Mouse (Mus musculus) intestine, postnatal 0 days (tissue): ENCODE measurements around the gene Anapc1. TPM values are rescaled to one million over a fixed set of nuclear protein-coding genes. Genes with fewer than 3 reads are reported as not detected.
A peak's percentile ranks its signal among the peaks of the same experiment; 100 is the strongest.
"Not testable (repeated sequence)": the region's sequence is repeated elsewhere in the genome, so short reads cannot be mapped to it uniquely, and the experiment has no call there.

Experiments
- ATAC-seq: fragments of 200-750 bp; cut with Nextera tagmentation; 2 replicates; pipeline ENCODE4 v1.8.0; 2017; ENCODE audit warnings: mild to moderate bottlenecking, moderate TSS enrichment, moderate library complexity
- H3K27ac ChIP-seq: fragments of 300-500 bp; sonication (generic); 2 replicates; pipeline ENCODE4 v1.5.1; 2014; ENCODE audit warnings: mild to moderate bottlenecking, low read depth, low read length, moderate library complexity
- H3K27me3 ChIP-seq: fragments of 300-500 bp; sonication (generic); replicated peaks from 2 replicates; pipeline ENCODE4 v1.6.1; 2014; ENCODE audit warnings: low read length, mixed read lengths; ENCODE audit not compliant: control insufficient read depth, insufficient read depth
- H3K36me3 ChIP-seq: fragments of 300-500 bp; sonication (generic); 2 replicates; pipeline ENCODE4 v1.6.1; 2014; ENCODE audit warnings: mild to moderate bottlenecking, moderate library complexity; ENCODE audit not compliant: control insufficient read depth, insufficient read depth
- H3K4me1 ChIP-seq: fragments of 300-500 bp; sonication (generic); replicated peaks from 2 replicates; pipeline ENCODE4 v1.6.1; 2014; ENCODE audit warnings: antibody characterized with exemption, low read length, mixed read lengths; ENCODE audit not compliant: control insufficient read depth, insufficient read depth
- H3K4me2 ChIP-seq: fragments of 300-500 bp; sonication (generic); replicated peaks from 2 replicates; pipeline ENCODE4 v1.6.1; 2014; ENCODE audit warnings: low read depth, mild to moderate bottlenecking, moderate library complexity
- H3K4me3 ChIP-seq: fragments of 300-500 bp; sonication (generic); 2 replicates; pipeline ENCODE4 v1.5.1; 2014; ENCODE audit warnings: low read depth, low read length
- H3K9ac ChIP-seq: fragments of 300-500 bp; sonication (generic); 2 replicates; pipeline ENCODE4 v1.6.1; 2014; ENCODE audit warnings: mild to moderate bottlenecking, low read depth, low read length
- H3K9me3 ChIP-seq: fragments of 300-500 bp; sonication (generic); 2 replicates; pipeline ENCODE4 v1.6.1; 2016; ENCODE audit warnings: mixed run types; ENCODE audit not compliant: control insufficient read depth
- CTCF ChIP-seq: sonication (generic); IDR thresholded peaks from 2 replicates; pipeline ENCODE4 v1.5.1; 2016; ENCODE audit warnings: low read depth, mild to moderate bottlenecking, control low read depth, antibody characterized with exemption, moderate library complexity
- WGBS: fragments of 180-500 bp; shearing (Covaris S2); extraction: QIAGEN DNeasy Blood & Tissue Kit; methylation state at CpG from one replicate; pipeline ENCODE4 v1.1.7; 2014; 5-methylcytosine and 5-hydroxymethylcytosine counted together
- polyA plus RNA-seq: library from polyadenylated mRNA; unstranded; fragments of >200 nt; fragmentation: Nextera tagmentation; extraction: Ambion mirVana; gene quantifications from 2 replicates; pipeline ENCODE4 v1.2.1, GENCODE M21; 2015

The Anapc1 gene
- polyA plus RNA-seq, 1 experiment from 2014 or later = 14.0 TPM

DNA sequence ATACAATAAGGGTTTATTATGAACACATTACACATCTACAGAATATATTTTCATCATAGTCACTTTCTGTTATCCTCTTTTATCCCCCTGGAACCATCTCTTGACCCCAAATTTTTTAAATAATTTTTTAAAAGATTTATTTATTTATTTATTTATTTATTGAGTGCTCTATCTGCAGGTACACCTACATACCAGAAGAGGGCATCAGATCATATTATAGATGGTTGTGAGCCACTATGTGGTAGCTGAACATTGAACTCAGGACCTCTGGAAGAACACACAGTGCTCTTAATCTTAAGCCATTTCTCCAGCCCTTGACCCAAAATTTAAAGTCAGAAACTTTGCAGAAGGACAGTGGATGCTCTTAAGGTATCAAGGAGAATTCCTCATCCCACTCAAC, 7.4 kb upstream of the Anapc1 start:
- Histone ChIP-seq H3K27ac (no peak overlapping the region), H3K36me3 (no peaks in the 10 kb centered on the region), H3K9ac (no peak overlapping the region), H3K4me3 (no peak overlapping the region), H3K4me1 (0 out of 2 replicates have a peak, but pooled peaks cover 6% of the 10 kb centered on the region), H3K27me3 (no peaks in the 10 kb centered on the region), H3K4me2 (no peak overlapping the region), H3K9me3 (no peaks in the 10 kb centered on the region)
- no peak for ATAC-seq
- TF ChIP-seq CTCF = peak; percentile 48

DNA sequence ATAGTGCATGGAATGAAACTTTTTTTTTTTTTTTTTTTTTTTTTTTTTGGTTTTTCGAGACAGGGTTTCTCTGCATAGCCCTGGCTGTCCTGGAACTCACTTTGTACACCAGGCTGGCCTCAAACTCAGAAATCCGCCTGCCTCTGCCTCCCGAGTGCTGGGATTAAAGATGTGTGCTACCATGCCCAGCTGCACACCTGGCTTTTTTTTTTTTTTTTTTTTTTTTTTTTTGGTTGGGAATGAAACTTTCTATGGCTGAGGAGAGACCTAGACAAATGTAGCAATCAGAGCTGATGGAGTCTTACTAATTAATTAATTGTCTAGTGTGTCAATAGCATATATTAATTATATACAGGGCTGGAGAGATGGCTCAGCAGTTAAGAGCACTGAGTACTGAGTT, 6.6 kb upstream of the Anapc1 start:
- 95% methylated on average over 3 of the region's 3 CpGs for WGBS
- H3K4me3 ChIP-seq = not testable (repeated sequence)

DNA sequence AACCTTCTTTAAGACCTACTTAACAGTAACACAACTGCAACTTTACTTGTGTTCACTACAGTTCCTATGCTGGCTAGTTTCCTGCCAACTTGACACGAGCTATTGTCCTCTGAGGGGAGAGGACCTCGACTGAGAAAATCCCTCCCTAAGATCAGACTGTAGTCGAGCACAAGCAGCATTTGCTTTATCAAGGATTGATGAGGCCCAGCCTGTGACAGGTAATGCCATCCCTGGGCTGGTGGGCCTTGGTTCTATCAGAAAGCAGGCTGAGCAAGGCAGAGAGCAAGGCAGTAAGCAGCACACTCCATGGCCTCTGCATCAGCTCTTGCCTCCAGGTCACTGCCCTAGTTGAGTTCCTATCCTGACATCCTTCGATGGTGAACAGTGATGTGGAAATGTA, 6.0 kb upstream of the Anapc1 start:
- H3K4me2 ChIP-seq = no peak overlapping the region
- H3K4me1 ChIP-seq = 0 out of 2 replicates have a peak, but pooled peaks cover 6% of the 10 kb centered on the region
- H3K9me3 ChIP-seq = no peaks in the 10 kb centered on the region
- no peak overlapping the region for H3K27ac ChIP-seq
- ATAC-seq = no peak
- 78% methylated on average over 4 of the region's 4 CpGs for WGBS
- no peak for TF ChIP-seq CTCF
- no peaks in the 10 kb centered on the region for H3K27me3 ChIP-seq
- H3K36me3 ChIP-seq = no peaks in the 10 kb centered on the region
- H3K9ac ChIP-seq = no peak overlapping the region
- H3K4me3 ChIP-seq = no peak overlapping the region

More for the DNA sequence above, 6.6 kb upstream of the Anapc1 start:
- not testable (repeated sequence) for ATAC-seq, H3K36me3 ChIP-seq, H3K9ac ChIP-seq, H3K4me2 ChIP-seq, H3K27me3 ChIP-seq, H3K27ac ChIP-seq, H3K4me1 ChIP-seq, H3K9me3 ChIP-seq

- 81% methylated on average over 10 of the region's 10 CpGs for WGBS
- Histone ChIP-seq H3K36me3 (no peaks in the 10 kb centered on the region), H3K4me2 (no peak overlapping the region), H3K27me3 (no peaks in the 10 kb centered on the region), H3K9me3 (no peaks in the 10 kb centered on the region), H3K4me3 (no peak overlapping the region), H3K9ac (no peak overlapping the region), H3K27ac (no peak overlapping the region), H3K4me1 (0 out of 2 replicates have a peak, but pooled peaks cover 6% of the 10 kb centered on the region)
- TF ChIP-seq CTCF = no peak
- ATAC-seq = no peak
Measured at GRCm38 (mm10) chr2:128692771-128693170, 5.6 kb upstream of the Anapc1 start.

- H3K27me3 ChIP-seq = no peaks in the 10 kb centered on the region
- WGBS = 78% methylated on average over 14 of the region's 14 CpGs
- no peak overlapping the region for H3K4me2 ChIP-seq
- no peak overlapping the region for H3K4me3 ChIP-seq
- H3K27ac ChIP-seq = no peak overlapping the region
- no peaks in the 10 kb centered on the region for H3K36me3 ChIP-seq
- no peaks in the 10 kb centered on the region for H3K9me3 ChIP-seq
- H3K9ac ChIP-seq = no peak overlapping the region
- ATAC-seq = no peak
- no peak for TF ChIP-seq CTCF
- 0 out of 2 replicates have a peak, but pooled peaks cover 4% of the 10 kb centered on the region for H3K4me1 ChIP-seq
Measured at GRCm38 (mm10) chr2:128692336-128692735, 5.1 kb upstream of the Anapc1 start.

- peak overlapping the region; percentile 96; the same call in 1 of the 2 replicates for H3K9ac ChIP-seq
- TF ChIP-seq CTCF = no peak
- peak overlapping the region; percentile 68 for H3K4me2 ChIP-seq
- no peaks in the 10 kb centered on the region for H3K9me3 ChIP-seq
- H3K27ac ChIP-seq = peak overlapping the region; percentile 87
- ATAC-seq = peak; percentile 25
- H3K4me3 ChIP-seq = peak overlapping the region; percentile 87
- no peaks in the 10 kb centered on the region for H3K27me3 ChIP-seq
- 0 out of 2 replicates have a peak, but pooled peaks cover 3% of the 10 kb centered on the region for H3K4me1 ChIP-seq
- H3K36me3 ChIP-seq = peaks cover 12% of the 10 kb centered on the region
- WGBS = 45% methylated on average over 10 of the region's 10 CpGs
Measured at GRCm38 (mm10) chr2:128687558-128688120, 448 bp upstream of the Anapc1 start.

- Histone ChIP-seq H3K27me3 (no peaks in the 10 kb centered on the region), H3K36me3 (peaks cover 45% of the 10 kb centered on the region), H3K4me2 (no peak overlapping the region), H3K4me1 (no peaks in the 10 kb centered on the region), H3K4me3 (no peak overlapping the region), H3K9ac (no peak overlapping the region), H3K9me3 (no peaks in the 10 kb centered on the region), H3K27ac (no peak overlapping the region)
- TF ChIP-seq CTCF = no peak
- ATAC-seq = no peak
- WGBS = 59% methylated on average over 4 of the region's 4 CpGs
Measured at GRCm38 (mm10) chr2:128680661-128681060, 6.5 kb downstream of the Anapc1 start.
